Mouse (Mus musculus): ENCODE data around the gene Fmnl2. TPM values are rescaled to one million over a fixed set of nuclear protein-coding genes. Genes with fewer than 3 reads are reported as not detected.

Gene Fmnl2
- total RNA-seq, 1 experiment, result 13.6 TPM

GRCm38 (mm10) chr2:53179876-53180275, 322.2 kb downstream of the Fmnl2 start:
- H3K9me3 ChIP-seq (ENCODE audit: control insufficient read depth, insufficient read depth, low read depth, low read length), result no peaks in the 10 kb centered on the region
- H3K36me3 ChIP-seq (ENCODE audit: control insufficient read depth, insufficient read depth, low read length, poor library complexity, severe bottlenecking), result no peaks in the 10 kb centered on the region; the same call in 1 of the 2 replicates
- H3K27ac ChIP-seq (ENCODE audit: insufficient read depth, low read depth, low read length, poor library complexity, severe bottlenecking), result no peak overlapping the region
- in situ Hi-C loops (cut with MboI; ENCODE audit: low sequenced_read_pairs in 2 of 2, unreplicated experiment in 2 of 2), result no loop called here
- TF ChIP-seq CHD2 (IDR thresholded peaks at IDR 0.05; ENCODE audit: low read depth, low read length), result no peak
- TF ChIP-seq ZC3H11A (IDR thresholded peaks at IDR 0.05; ENCODE audit: borderline replicate concordance, low read depth, low read length), result no peak
- no peak for TF ChIP-seq ZNF384 (IDR thresholded peaks at IDR 0.05; ENCODE audit: low read depth, low read length)
- TF ChIP-seq HCFC1 (IDR thresholded peaks at IDR 0.05; ENCODE audit: borderline replicate concordance, insufficient read depth, low read length), result no peak
- no peak for TF ChIP-seq MAFK (IDR thresholded peaks at IDR 0.05; ENCODE audit: insufficient read depth, low read depth, low read length)
- H3K4me3 ChIP-seq (ENCODE audit: insufficient read depth in 1 of 2, low read depth in 1 of 2, low read length in 2 of 2, poor library complexity in 1 of 2, severe bottlenecking in 1 of 2), result no peak overlapping the region
- no peak for DNase-seq (ENCODE audit: low read depth, low spot score)
- peaks cover 0 to 2% of the 10 kb centered on the region in 2 experiments; a peak in 1 of 4 replicates for H3K4me1 ChIP-seq (ENCODE audit: control insufficient read depth in 2 of 2, insufficient read depth in 2 of 2, low read length in 2 of 2, poor library complexity in 1 of 2)
- H3K9ac ChIP-seq (ENCODE audit: insufficient read depth, low read depth, low read length, poor library complexity, severe bottlenecking), result no peak overlapping the region

Other genes starting within 250 kb of the Fmnl2 start
- 0.09 and 0.63 TPM in 2 replicates for gene Cacnb4, start 181.0 kb upstream of the Fmnl2 start, total RNA-seq (2012; rRNA removed)
- gene Stam2, start 115.6 kb upstream of the Fmnl2 start, total RNA-seq (2012; rRNA removed), result 24.5 and 26.9 TPM in 2 replicates